Mouse (Mus musculus): Measurements from ENCODE around the gene Olfr1090. TPM values are rescaled to one million over a fixed set of nuclear protein-coding genes. Genes with fewer than 3 reads are reported as not detected.

The Olfr1090 gene
- not detected in 2 replicates for polyA plus RNA-seq (2015; fragmentation: Nextera tagmentation; extraction: Ambion mirVana)

- H3K9me3 ChIP-seq: no peaks in the 10 kb centered on the region
Measured at GRCm38 (mm10) chr2:86758893-86759292, at the start of gene Olfr1090. Gene Olfr1090, minus strand, starts transcription at chr2:86758993.

GRCm38 (mm10) chr2:86782179-86782578 lies 23.4 kb upstream of the Olfr1090 start, which contains the start of gene Olfr1093:
Gene Olfr1093, plus strand, starts transcription at chr2:86782479.
- Histone ChIP-seq H3K4me1 (no peaks in the 10 kb centered on the region), H3K9me3 (no peaks in the 10 kb centered on the region), H3K9ac (no peak within 1 kb of the TSS), H3K4me2 (no peak within 1 kb of the TSS), H3K4me3 (no peak within 1 kb of the TSS), H3K36me3 (no peaks in the 10 kb centered on the region), H3K27ac (no peak within 1 kb of the TSS), H3K27me3 (no peaks in the 10 kb centered on the region)
- no peak for ATAC-seq (ENCODE audit: borderline replicate concordance, extremely low read depth, low FRiP score, low TSS enrichment)
- 60% methylated on average over 2 of the region's 2 CpGs for WGBS

More at GRCm38 (mm10) chr2:86758893-86759292, at the start of gene Olfr1090:
- H3K4me1 ChIP-seq: no peaks in the 10 kb centered on the region
- H3K27me3 ChIP-seq: no peaks in the 10 kb centered on the region
- no peak within 1 kb of the TSS for H3K4me2 ChIP-seq
- WGBS: 79% methylated on average over 1 of the region's 1 CpGs
- H3K27ac ChIP-seq: no peak within 1 kb of the TSS
- H3K36me3 ChIP-seq: no peaks in the 10 kb centered on the region
- H3K9ac ChIP-seq: no peak within 1 kb of the TSS
- ATAC-seq (ENCODE audit: borderline replicate concordance, extremely low read depth, low FRiP score, low TSS enrichment): no peak
- H3K4me3 ChIP-seq: no peak within 1 kb of the TSS

- Histone ChIP-seq H3K4me1 (no peaks in the 10 kb centered on the region), H3K27me3 (no peaks in the 10 kb centered on the region), H3K9ac (no peak overlapping the region), H3K27ac (no peak overlapping the region), H3K4me3 (no peak overlapping the region), H3K36me3 (no peaks in the 10 kb centered on the region), H3K4me2 (no peak overlapping the region), H3K9me3 (no peaks in the 10 kb centered on the region)
- 92% methylated on average over 6 of the region's 6 CpGs for WGBS
- ATAC-seq (ENCODE audit: borderline replicate concordance, extremely low read depth, low FRiP score, low TSS enrichment): no peak
Measured at GRCm38 (mm10) chr2:86761050-86761449, 2.3 kb upstream of the Olfr1090 start.

- no peaks in the 10 kb centered on the region for H3K9me3 ChIP-seq
- H3K4me1 ChIP-seq: no peaks in the 10 kb centered on the region
- H3K27me3 ChIP-seq: no peaks in the 10 kb centered on the region
- no peak within 1 kb of the TSS for H3K9ac ChIP-seq
- H3K36me3 ChIP-seq: no peaks in the 10 kb centered on the region
- H3K4me3 ChIP-seq: no peak within 1 kb of the TSS
- no peak for ATAC-seq (ENCODE audit: borderline replicate concordance, extremely low read depth, low FRiP score, low TSS enrichment)
- no peak within 1 kb of the TSS for H3K4me2 ChIP-seq
- H3K27ac ChIP-seq: no peak within 1 kb of the TSS
Measured at GRCm38 (mm10) chr2:86733601-86734000, 25.2 kb downstream of the Olfr1090 start, which contains the start of gene Olfr1089. Gene Olfr1089, minus strand, starts transcription at chr2:86733701.

Other genes with a start within 250 kb of the Olfr1090 start
- gene Olfr1079, start 216.5 kb downstream of the Olfr1090 start, polyA plus RNA-seq (2015; fragmentation: Nextera tagmentation; extraction: Ambion mirVana): not detected in 2 replicates
- gene Olfr1080, start 200.8 kb downstream of the Olfr1090 start, polyA plus RNA-seq (2015; fragmentation: Nextera tagmentation; extraction: Ambion mirVana): not detected in 2 replicates
- gene Olfr1082, start 160.0 kb downstream of the Olfr1090 start, polyA plus RNA-seq (2015; fragmentation: Nextera tagmentation; extraction: Ambion mirVana): not detected in 2 replicates
- gene Olfr1084, start 119.3 kb downstream of the Olfr1090 start, polyA plus RNA-seq (2015; fragmentation: Nextera tagmentation; extraction: Ambion mirVana): not detected in 2 replicates
- gene Olfr1085, start 97.0 kb downstream of the Olfr1090 start, polyA plus RNA-seq (2015; fragmentation: Nextera tagmentation; extraction: Ambion mirVana): not detected in 2 replicates
- gene Olfr1086, start 78.9 kb downstream of the Olfr1090 start, polyA plus RNA-seq (2015; fragmentation: Nextera tagmentation; extraction: Ambion mirVana): not detected in 2 replicates
- not detected in 2 replicates for gene Olfr1087, start 60.6 kb downstream of the Olfr1090 start, polyA plus RNA-seq (2015; fragmentation: Nextera tagmentation; extraction: Ambion mirVana)
- gene Olfr1089, start 25.3 kb downstream of the Olfr1090 start, polyA plus RNA-seq (2015; fragmentation: Nextera tagmentation; extraction: Ambion mirVana): not detected in 2 replicates
- not detected in 2 replicates for gene Olfr1093, start 23.5 kb upstream of the Olfr1090 start, polyA plus RNA-seq (2015; fragmentation: Nextera tagmentation; extraction: Ambion mirVana)
- not detected in 2 replicates for gene Olfr141, start 51.0 kb upstream of the Olfr1090 start, polyA plus RNA-seq (2015; fragmentation: Nextera tagmentation; extraction: Ambion mirVana)
- not detected in 2 replicates for gene Olfr1094, start 65.7 kb upstream of the Olfr1090 start, polyA plus RNA-seq (2015; fragmentation: Nextera tagmentation; extraction: Ambion mirVana)
- gene Olfr1095, start 92.7 kb upstream of the Olfr1090 start, polyA plus RNA-seq (2015; fragmentation: Nextera tagmentation; extraction: Ambion mirVana): not detected in 2 replicates
- not detected in 2 replicates for gene Gm13723, start 115.8 kb upstream of the Olfr1090 start, polyA plus RNA-seq (2015; fragmentation: Nextera tagmentation; extraction: Ambion mirVana)
- gene Olfr1097, start 133.2 kb upstream of the Olfr1090 start, polyA plus RNA-seq (2015; fragmentation: Nextera tagmentation; extraction: Ambion mirVana): not detected in 2 replicates
- not detected in 2 replicates for gene Olfr1098, start 165.6 kb upstream of the Olfr1090 start, polyA plus RNA-seq (2015; fragmentation: Nextera tagmentation; extraction: Ambion mirVana)
- gene Olfr1099, start 201.7 kb upstream of the Olfr1090 start, polyA plus RNA-seq (2015; fragmentation: Nextera tagmentation; extraction: Ambion mirVana): not detected in 2 replicates
- gene Olfr1100, start 221.0 kb upstream of the Olfr1090 start, polyA plus RNA-seq (2015; fragmentation: Nextera tagmentation; extraction: Ambion mirVana): not detected in 2 replicates
- not detected in 2 replicates for gene Olfr1101, start 232.2 kb upstream of the Olfr1090 start, polyA plus RNA-seq (2015; fragmentation: Nextera tagmentation; extraction: Ambion mirVana)
- gene Olfr1102, start 239.4 kb upstream of the Olfr1090 start, polyA plus RNA-seq (2015; fragmentation: Nextera tagmentation; extraction: Ambion mirVana): not detected in 2 replicates